Mouse (Mus musculus) stomach, adult 2 months (tissue): Measurements from ENCODE around the gene Serpinh1. TPM values are rescaled to one million over a fixed set of nuclear protein-coding genes. Genes with fewer than 3 reads are reported as not detected.

ENCODE experiments used
- polyA plus RNA-seq: library from polyadenylated mRNA; depleted of rRNA; stranded (reverse); fragments of >200 nt; gene quantifications from 2 replicates; pipeline ENCODE4 v1.2.3, GENCODE M21; 2012; rRNA removed

Serpinh1 gene
- 123 and 168 TPM in 2 replicates for polyA plus RNA-seq

DNA sequence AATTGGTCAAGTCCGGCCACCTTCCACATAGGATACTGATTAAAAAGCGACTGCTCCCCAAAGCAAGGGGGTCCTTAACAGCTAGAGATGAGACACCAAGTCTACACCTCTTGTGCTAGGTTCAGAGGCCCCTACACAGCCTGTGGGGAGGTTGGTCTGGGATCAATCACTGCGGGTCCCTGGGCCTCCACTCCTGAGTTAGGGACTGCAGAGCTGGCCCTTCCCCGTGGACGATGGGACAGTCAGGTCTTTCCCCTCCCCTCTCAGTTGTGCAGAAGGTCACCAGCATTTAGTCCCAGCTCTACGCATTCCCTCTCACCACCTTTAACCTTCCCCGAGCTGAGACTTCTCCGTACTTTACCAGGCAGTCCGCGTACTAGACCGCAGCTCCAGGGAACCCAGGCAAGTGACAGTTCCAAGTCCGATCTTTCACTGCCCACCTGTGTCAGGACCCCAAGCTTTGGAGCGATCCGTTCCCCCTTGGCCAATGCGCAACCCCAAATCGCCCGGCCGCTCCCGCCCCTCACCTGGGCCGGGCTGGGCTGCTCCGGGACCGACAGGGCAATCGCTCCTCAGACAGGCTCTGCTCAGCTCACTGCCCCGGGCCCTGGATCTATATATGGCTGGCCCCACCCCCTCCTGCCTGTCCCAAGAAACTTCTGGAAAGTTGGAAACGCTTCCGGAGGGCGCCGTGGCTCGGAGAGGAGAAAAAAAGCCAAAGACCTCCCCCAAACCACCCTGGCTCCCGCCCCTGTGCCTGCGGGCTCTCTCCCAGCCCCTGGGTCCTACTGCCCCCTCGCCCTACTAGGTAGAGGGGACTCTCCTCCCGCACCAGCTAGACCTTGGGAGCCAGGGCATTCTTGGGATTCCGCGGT is at the start of gene Serpinh1:
Serpinh1 (minus strand) TSS at position 714 of the 875 bp plus-strand sequence.

DNA sequence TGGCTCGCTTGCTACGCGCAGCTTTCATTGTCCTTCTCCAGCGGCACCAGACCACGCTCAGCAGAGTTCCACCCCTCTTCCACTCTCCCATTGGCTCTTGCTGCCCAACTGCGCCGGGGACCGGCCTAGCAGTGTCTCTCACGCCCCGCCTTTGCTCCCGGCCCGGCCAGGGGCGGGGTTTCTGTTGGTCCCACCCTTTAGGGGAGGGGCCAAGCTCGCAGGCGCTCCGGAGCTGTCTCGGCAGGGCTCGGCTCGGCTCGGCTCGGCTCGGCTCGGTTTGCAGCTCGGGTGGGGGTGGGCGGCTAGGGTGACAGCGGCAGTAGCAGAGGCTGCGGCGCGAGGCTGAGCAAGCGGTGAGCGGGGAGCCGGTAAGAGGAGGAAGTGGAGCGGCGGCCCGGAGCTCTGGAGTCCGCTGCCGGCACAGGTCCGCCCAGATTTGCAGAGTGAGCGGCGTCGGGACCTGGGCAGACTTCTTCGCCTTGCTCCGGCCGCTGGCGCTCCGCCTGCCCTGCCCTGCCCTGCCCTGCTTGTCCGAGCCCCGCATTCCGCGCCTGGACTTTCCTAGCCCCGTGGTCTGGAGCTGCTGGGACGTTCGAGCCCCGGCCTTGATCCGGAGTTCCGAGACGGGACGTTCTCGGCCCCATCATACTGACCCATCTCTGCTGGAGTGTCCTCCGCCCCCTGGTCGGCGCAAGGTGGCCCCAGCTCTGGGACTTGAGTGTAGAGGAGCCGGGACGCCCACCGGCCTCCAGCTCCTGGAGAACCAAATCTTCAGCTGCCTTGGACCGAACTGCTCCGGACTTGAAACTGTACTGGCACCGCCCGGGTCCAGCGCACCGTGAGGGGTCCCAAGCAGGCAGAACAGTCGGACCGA is 28.4 kb upstream of the Serpinh1 start, which contains the start of gene Gdpd5:
Gdpd5 (plus strand) TSS at position 201 of the 874 bp plus-strand sequence.

Other genes starting within 250 kb of the Serpinh1 start
- 10.6 and 24.5 TPM in 2 replicates for gene Uvrag, start 212.1 kb downstream of the Serpinh1 start, polyA plus RNA-seq
- 107 and 190 TPM in 2 replicates for gene Dgat2, start 170.5 kb downstream of the Serpinh1 start, polyA plus RNA-seq
- 2.8 and 6.8 TPM in 2 replicates for gene Mogat2, start 114.6 kb downstream of the Serpinh1 start, polyA plus RNA-seq
- gene Map6, start 85.8 kb downstream of the Serpinh1 start, polyA plus RNA-seq: 2.6 and 3.3 TPM in 2 replicates
- 12.6 and 23.0 TPM in 2 replicates for gene Gdpd5, start 28.2 kb upstream of the Serpinh1 start, polyA plus RNA-seq
- 0.30 and 0.33 TPM in 2 replicates for gene Klhl35, start 112.8 kb upstream of the Serpinh1 start, polyA plus RNA-seq
- 74.9 and 78.1 TPM in 2 replicates for gene Rps3, start 130.5 kb upstream of the Serpinh1 start, polyA plus RNA-seq
- gene Arrb1, start 182.2 kb upstream of the Serpinh1 start, polyA plus RNA-seq: 13.3 and 19.2 TPM in 2 replicates